Mouse (Mus musculus) layer of hippocampus, postnatal 36 days (tissue): ENCODE measurements at regions not wholly inside any gene's neighbourhood (a gene's known extent, or its start where the extent isn't known, plus 50 kb on each side); places are given as distances from the start of the nearest gene placed in this dataset.
A peak's percentile ranks its signal among the peaks of the same experiment; 100 is the strongest.

Experiments used
- DNase-seq, 2 experiments: peaks; one replicate each; pipeline ENCODE4 v3.0.0; 2022
- microRNA-seq, 2 experiments: library from miRNA; unstranded; fragments of <30 nt; microRNA quantifications; one replicate each; pipeline ENCODE4 v1.2.0; 2021

DNA sequence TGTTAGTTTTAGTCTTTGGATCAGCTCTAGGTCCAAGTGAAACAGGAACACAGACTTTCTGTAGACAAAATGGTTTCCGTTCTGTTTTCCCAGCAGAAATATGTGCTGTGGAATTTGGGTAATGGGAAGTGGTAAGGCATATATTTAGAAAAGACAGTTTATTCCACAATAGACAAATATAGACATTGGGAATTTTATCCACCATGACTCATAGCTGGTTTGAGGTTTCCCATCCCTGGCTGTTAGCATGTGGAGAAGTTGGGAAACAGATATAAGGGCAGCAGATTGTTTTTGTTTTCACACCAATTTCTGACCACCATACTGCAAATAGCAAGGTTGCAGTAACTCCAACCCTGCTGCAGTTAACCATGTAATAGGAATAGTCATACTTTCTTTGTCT lies 385.0 kb upstream of the Adam34 start:
- DNase-seq = no peak

DNA sequence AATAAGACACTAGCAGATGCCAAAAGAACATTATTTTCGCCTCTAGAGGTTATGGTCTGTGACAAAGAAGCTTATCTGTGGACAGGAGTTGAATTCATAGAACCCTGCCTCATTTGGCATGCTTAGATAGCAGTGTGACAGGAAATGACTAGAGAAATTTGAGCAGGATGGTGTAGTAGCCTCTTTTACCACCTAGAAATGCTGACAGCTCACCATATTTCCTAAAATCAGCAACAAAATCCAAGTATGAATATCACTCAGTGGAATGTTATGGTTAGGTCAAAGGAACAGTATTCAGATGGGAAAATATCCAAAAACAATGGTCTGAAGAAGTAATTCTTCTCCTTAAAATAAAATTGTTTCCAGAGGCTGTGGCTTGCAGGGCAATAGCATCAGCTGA lies 383.6 kb upstream of the Adam34 start:
- no peak for DNase-seq

DNA sequence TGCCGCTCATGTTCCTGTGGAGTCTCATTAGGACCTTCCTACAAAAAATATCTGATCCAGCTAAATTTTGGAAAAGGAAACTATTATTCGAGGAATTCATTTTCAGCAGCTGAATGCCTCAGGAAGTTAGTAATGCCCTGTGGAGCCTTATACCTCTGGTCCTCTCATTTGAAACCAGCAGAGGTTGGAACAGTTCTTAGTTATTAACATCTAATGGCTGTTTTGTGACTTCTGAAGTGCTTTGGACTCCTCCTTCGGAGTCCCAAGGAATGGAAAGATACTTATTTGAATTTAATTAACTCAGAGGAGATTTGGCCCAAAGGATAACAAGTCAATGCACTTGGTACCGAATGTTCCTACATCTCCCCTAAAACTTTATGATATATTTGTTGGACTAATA lies 372.2 kb upstream of the Adam34 start:
- no peak for DNase-seq

DNA sequence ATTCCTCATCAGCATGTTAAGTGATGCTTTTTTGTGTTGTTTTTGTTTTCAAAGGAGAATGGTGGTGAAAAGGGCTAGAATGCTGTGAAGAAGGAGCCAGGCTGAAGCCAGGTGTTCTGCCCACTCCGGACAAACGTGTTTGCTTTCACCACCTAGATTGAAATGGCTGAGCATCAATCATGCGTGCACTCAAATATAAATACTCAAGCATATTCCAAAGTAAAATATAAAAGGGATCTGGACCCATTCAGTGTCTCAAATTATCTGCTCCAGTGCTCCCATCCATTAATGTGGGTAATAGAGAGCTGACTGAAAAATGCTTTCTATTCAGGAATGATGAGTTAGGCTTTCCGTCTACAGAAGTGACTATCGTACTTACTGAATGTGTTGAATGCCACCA lies 349.0 kb upstream of the Adam34 start:
- DNase-seq = no peak

DNA sequence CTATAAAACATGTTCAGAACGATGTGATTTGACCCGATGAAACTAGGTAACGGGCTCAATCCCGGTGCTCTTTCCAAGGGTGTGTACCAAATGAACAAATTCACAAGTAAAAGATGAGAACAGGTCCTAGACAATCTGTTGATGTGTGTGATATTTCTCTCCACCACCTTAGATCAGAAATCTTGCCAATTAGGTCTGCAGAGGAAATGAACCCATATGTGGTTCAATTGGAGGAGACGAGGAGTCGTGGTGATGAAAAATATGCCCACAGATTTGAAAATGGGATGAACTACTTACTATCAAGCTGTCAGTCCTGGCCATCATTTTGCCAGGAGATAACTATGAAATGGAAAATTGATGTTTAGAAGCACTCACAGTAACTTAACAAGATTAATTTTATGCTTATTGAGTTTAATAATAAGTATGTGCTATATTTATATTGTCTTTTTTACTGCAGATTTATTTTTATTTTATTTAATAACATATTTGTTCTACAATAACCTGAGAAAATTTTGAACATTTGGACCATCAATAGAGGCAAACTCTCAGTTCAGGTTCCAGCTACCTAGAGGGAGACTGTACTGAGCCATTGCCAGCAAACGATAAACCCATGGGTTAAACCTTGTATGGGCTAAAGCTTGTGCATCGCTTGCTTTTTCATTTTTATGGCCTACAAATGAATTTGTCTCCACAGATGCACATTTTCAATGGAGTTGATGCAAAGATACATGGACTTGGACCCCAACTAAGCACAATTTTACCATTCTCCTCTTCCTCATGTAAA lies 332.9 kb upstream of the Adam34 start:
- DNase-seq = no peak

DNA sequence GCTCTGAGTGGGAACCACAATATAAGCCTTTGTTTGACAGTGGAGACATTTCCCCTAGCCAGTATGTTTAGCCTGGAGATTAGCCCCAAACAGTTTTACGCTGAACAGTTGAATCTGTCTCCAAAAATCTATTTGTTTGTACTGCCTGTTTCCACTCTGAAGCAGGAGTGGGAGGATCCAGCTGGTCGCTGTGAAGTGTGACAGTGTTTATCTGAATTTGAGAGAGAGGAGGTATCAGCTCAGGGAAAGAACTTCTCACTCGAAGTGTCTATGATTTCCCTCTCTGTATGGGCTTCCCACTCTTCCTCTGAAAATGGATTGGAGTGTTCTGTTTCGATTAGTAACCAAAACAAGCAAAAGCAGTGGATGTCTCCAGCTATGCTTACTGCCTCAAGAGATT lies 324.4 kb upstream of the Adam34 start:
- DNase-seq = peak; percentile 55 to 62

DNA sequence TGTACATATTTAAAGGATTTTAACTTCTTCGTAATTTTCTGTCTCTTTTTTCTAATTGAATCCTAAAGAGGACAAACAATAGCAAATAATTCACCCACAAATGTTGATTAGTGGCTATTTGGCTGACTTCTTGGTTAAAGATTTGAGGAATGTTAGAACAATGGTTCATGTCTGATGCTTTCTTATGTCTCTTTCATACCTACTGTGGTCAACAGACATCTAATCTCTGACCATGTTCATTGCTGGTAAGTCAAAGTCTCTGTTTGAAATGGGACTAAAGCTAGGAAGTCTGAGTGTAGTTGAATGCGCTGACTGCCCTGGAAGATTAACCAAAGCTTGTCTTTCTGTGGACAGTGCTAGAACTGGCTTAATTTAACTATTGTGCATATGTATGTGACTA lies 321.5 kb upstream of the Adam34 start:
- DNase-seq = no peak

DNA sequence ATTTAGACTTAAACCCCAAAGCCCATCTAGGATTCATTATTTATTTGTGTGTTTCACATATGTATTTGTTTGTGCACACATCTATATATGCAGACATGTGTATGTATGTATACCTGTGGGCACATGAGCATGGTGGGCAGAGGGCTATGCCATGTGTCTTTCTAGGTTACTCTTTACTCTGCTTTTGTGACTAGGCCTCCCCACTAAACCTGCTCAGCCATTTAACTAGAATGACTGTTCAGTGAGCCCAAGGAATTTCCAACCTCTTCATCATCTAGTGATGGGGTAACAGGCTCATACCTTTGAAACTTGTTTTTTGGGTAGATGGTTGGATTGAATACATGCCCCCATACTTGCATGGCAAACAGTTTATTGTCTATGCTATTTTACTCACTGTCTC lies 321.1 kb upstream of the Adam34 start:
- no peak for DNase-seq

DNA sequence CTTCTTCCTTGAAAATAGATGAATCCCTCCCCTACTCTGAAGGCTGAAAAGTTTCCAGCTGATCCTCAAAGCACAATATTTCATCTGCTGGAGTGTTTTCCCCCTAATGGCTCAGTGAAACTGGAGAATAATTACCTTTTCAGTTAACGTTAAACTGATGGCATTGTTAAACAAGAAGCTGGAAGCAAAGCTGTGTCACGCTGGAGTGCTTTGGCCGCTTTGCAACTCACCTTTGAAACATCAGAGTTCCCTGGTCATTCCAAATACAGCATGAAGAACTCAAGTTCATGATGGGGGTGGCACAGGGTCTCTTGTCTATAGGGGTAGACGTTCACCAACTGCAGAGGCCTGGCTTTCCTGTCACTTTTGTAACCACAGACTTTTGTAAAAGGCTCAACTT lies 317.9 kb upstream of the Adam34 start:
- no peak for DNase-seq

DNA sequence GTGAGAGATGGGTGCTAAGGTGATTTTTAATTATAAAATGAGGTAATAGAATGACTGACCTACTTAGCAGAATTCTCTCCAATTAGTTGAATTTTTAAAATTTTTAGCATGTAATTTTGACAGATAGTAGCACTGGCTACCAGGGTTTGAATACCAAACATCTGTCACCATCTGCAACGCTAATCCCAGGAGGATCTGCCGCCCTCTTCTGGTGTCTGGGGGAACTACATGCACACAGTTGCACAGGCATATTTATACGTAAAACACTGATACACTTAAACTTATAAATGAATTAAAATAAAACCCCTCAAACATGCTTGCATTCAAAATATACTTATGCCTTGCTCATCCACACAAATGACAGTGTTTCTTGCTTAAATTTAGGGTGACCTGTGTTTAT lies 316.1 kb upstream of the Adam34 start:
- DNase-seq = peak; percentile 14 to 34

DNA sequence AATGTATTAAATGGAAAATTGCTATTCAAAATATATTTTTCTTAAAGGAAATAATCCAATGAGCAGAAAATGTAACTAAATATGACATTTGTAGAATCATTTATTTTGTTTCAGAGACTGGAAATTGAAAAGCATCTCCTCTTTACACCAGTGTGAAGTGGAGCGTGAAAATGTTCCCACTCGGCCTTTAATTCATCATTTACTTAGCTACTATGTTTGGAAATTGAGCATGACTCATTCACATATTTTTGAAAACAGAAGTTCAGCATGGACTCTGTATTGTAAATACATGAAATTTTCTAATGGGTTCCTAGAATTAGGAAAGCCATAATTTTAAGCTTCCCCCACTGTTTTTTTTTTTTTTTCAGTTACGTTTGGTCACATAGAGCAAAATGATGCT lies 314.2 kb upstream of the Adam34 start:
- no peak for DNase-seq

Small RNAs in the stretch of these regions (microRNA-seq; reads per million reads assigned to microRNA genes)
- gene Gm24591 = 0 reads per million in 2 experiments
